Mouse (Mus musculus): Measurements from ENCODE around the gene Adamts2.

GRCm38 (mm10) chr11:50622238-50622726, 20.4 kb downstream of the Adamts2 start:
- TF ChIP-seq POLR2A (IDR thresholded peaks at IDR 0.05; ENCODE audit: borderline replicate concordance, extremely low read depth, insufficient read depth, insufficient read length, poor library complexity, severe bottlenecking) (no peak), CTCF (IDR thresholded peaks at IDR 0.05; ENCODE audit: borderline replicate concordance, extremely low read depth, insufficient read depth, insufficient read length) (no peak)

Measured in brain, embryonic 14.5 days (tissue).